Mouse (Mus musculus): ENCODE measurements around the gene N4bp1.

The N4bp1 gene

GRCm38 (mm10) chr8:86861516-86861915 lies 23.5 kb downstream of the N4bp1 start:
- no peak for DNase-seq (ENCODE audit: low read depth, low spot score)

GRCm38 (mm10) chr8:86856248-86856647 lies 28.8 kb downstream of the N4bp1 start:
- no peak for DNase-seq (ENCODE audit: low read depth, low spot score)

GRCm38 (mm10) chr8:86854686-86855085 lies 30.4 kb downstream of the N4bp1 start:
- peak; percentile 27 for DNase-seq (ENCODE audit: low read depth, low spot score)

GRCm38 (mm10) chr8:86853989-86854373 lies 31.1 kb downstream of the N4bp1 start:
- DNase-seq (ENCODE audit: low read depth, low spot score) = no peak

- no peak for DNase-seq (ENCODE audit: low read depth, low spot score)
These were observed 31.6 kb downstream of the N4bp1 start for GRCm38 (mm10) chr8:86853266-86853988.

- no peak for DNase-seq (ENCODE audit: low read depth, low spot score)
These were observed 32.6 kb downstream of the N4bp1 start for GRCm38 (mm10) chr8:86852491-86852890.

GRCm38 (mm10) chr8:86848876-86849275 lies 36.2 kb downstream of the N4bp1 start:
- DNase-seq (ENCODE audit: low read depth, low spot score) = no peak

GRCm38 (mm10) chr8:86848401-86848800 lies 36.7 kb downstream of the N4bp1 start:
- DNase-seq (ENCODE audit: low read depth, low spot score) = no peak

- DNase-seq (ENCODE audit: low read depth, low spot score) = no peak
These were observed 38.0 kb downstream of the N4bp1 start for GRCm38 (mm10) chr8:86847091-86847490.

GRCm38 (mm10) chr8:86845875-86846274 lies 39.2 kb downstream of the N4bp1 start:
- no peak for DNase-seq (ENCODE audit: low read depth, low spot score)

- DNase-seq (ENCODE audit: low read depth, low spot score) = no peak
These were observed 40.2 kb downstream of the N4bp1 start for GRCm38 (mm10) chr8:86844856-86845255.

- no peak for DNase-seq (ENCODE audit: low read depth, low spot score)
These were observed 41.2 kb downstream of the N4bp1 start for GRCm38 (mm10) chr8:86843896-86844295.

GRCm38 (mm10) chr8:86841556-86842309 lies 43.3 kb downstream of the N4bp1 start:
- no peak for DNase-seq (ENCODE audit: low read depth, low spot score)

GRCm38 (mm10) chr8:86840120-86840693 lies 44.9 kb downstream of the N4bp1 start:
- DNase-seq (ENCODE audit: low read depth, low spot score) = no peak

GRCm38 (mm10) chr8:86838707-86839438 lies 46.2 kb downstream of the N4bp1 start:
- DNase-seq (ENCODE audit: low read depth, low spot score) = no peak

GRCm38 (mm10) chr8:86837234-86837633 lies 47.8 kb downstream of the N4bp1 start:
- no peak for DNase-seq (ENCODE audit: low read depth, low spot score)

GRCm38 (mm10) chr8:86835881-86836280 lies 49.2 kb downstream of the N4bp1 start:
- DNase-seq (ENCODE audit: low read depth, low spot score) = no peak

GRCm38 (mm10) chr8:86834496-86835260 lies 50.4 kb downstream of the N4bp1 start:
- no peak for DNase-seq (ENCODE audit: low read depth, low spot score)

GRCm38 (mm10) chr8:86833937-86834336 lies 51.1 kb downstream of the N4bp1 start:
- no peak for DNase-seq (ENCODE audit: low read depth, low spot score)

GRCm38 (mm10) chr8:86828925-86829324 lies 56.1 kb downstream of the N4bp1 start:
- no peak for DNase-seq (ENCODE audit: low read depth, low spot score)

GRCm38 (mm10) chr8:86827199-86827598 lies 57.9 kb downstream of the N4bp1 start:
- DNase-seq (ENCODE audit: low read depth, low spot score) = no peak

Measured in mesoderm, embryonic 11.5 days (tissue).